Mouse (Mus musculus) liver, embryonic 11.5 days (tissue): ENCODE measurements around the gene Upf3b. TPM values are rescaled to one million over a fixed set of nuclear protein-coding genes. Genes with fewer than 3 reads are reported as not detected.
"Not testable (repeated sequence)": the region's sequence is repeated elsewhere in the genome, so short reads cannot be mapped to it uniquely, and the experiment has no call there.

Experiments used
- ATAC-seq: fragments of 200-750 bp; cut with Nextera tagmentation; replicated peaks from 2 replicates; pipeline ENCODE4 v1.8.0; 2017; ENCODE audit warnings: moderate number of reproducible peaks, mild to moderate bottlenecking, moderate TSS enrichment, moderate library complexity; ENCODE audit not compliant: low FRiP score
- DNase-seq: peaks from one replicate; pipeline ENCODE4 v3.0.0-alpha.2; 2017; ENCODE audit warnings: low spot score
- H3K27ac ChIP-seq: fragments of 300-500 bp; sonication (generic); 2 replicates; pipeline ENCODE4 v1.5.1; 2014; ENCODE audit warnings: mild to moderate bottlenecking, low read depth, low read length, control low read depth
- H3K27me3 ChIP-seq: fragments of 300-500 bp; sonication (generic); replicated peaks from 2 replicates; pipeline ENCODE4 v1.6.1; 2014; ENCODE audit warnings: low read length, mixed read lengths; ENCODE audit not compliant: control insufficient read depth, insufficient read depth
- H3K36me3 ChIP-seq: fragments of 300-500 bp; sonication (generic); 2 replicates; pipeline ENCODE4 v1.6.1; 2014; ENCODE audit warnings: mild to moderate bottlenecking, low read length, moderate library complexity, mixed read lengths; ENCODE audit not compliant: control insufficient read depth, insufficient read depth
- H3K4me1 ChIP-seq: fragments of 300-500 bp; sonication (generic); replicated peaks from 2 replicates; pipeline ENCODE4 v1.6.1; 2014; ENCODE audit warnings: low read length, mixed read lengths; ENCODE audit not compliant: control insufficient read depth, insufficient read depth
- H3K4me2 ChIP-seq: fragments of 300-500 bp; sonication (generic); 2 replicates; pipeline ENCODE4 v1.6.1; 2014; ENCODE audit warnings: mild to moderate bottlenecking, control low read depth, moderate library complexity
- H3K4me3 ChIP-seq: fragments of 300-500 bp; sonication (generic); 2 replicates; pipeline ENCODE4 v1.5.1; 2014; ENCODE audit warnings: low read depth, low read length, control low read depth
- H3K9ac ChIP-seq: fragments of 300-500 bp; sonication (generic); 2 replicates; pipeline ENCODE4 v1.6.1; 2014; ENCODE audit warnings: low read depth, low read length, control low read depth
- H3K9me3 ChIP-seq: fragments of 300-500 bp; sonication (generic); 2 replicates; pipeline ENCODE4 v1.6.1; 2016; ENCODE audit warnings: low read length, inconsistent platforms, mixed read lengths; ENCODE audit not compliant: control insufficient read depth
- WGBS: fragments of 180-500 bp; shearing (Covaris S2); extraction: QIAGEN DNeasy Blood & Tissue Kit; methylation state at CpG from one replicate; pipeline ENCODE4 v1.1.7; 2014; 5-methylcytosine and 5-hydroxymethylcytosine counted together
- polyA plus RNA-seq: library from polyadenylated mRNA; unstranded; fragments of >200 nt; fragmentation: Nextera tagmentation; extraction: Ambion mirVana; gene quantifications from 2 replicates; pipeline ENCODE4 v1.2.1, GENCODE M21; 2014

The Upf3b gene
- polyA plus RNA-seq = 16.1 and 20.9 TPM in 2 replicates

GRCm38 (mm10) chrX:37110193-37110880, at the start of gene Upf3b:
TSS of gene Upf3b (minus strand) at chrX:37110322.
- H3K4me2 ChIP-seq = peak within 1 kb of the TSS; percentile 71
- no peaks in the 10 kb centered on the region; the same call in 1 of the 2 replicates for H3K27me3 ChIP-seq
- peak within 1 kb of the TSS; percentile 65 for H3K4me3 ChIP-seq
- peak; percentile 83 for DNase-seq
- peak within 1 kb of the TSS; percentile 73 for H3K9ac ChIP-seq
- H3K4me1 ChIP-seq = no peaks in the 10 kb centered on the region
- ATAC-seq = peak; percentile 99
- peak within 1 kb of the TSS; percentile 79 for H3K27ac ChIP-seq
- no peaks in the 10 kb centered on the region for H3K9me3 ChIP-seq
- no peaks in the 10 kb centered on the region for H3K36me3 ChIP-seq
- 11% methylated on average over 30 of the region's 30 CpGs for WGBS

- H3K27me3 ChIP-seq = no peaks in the 10 kb centered on the region
- DNase-seq (no peak), ATAC-seq (no peak)
- no peaks in the 10 kb centered on the region for H3K9me3 ChIP-seq
- H3K4me3 ChIP-seq = no peak overlapping the region
- H3K4me1 ChIP-seq = no peaks in the 10 kb centered on the region
- H3K4me2 ChIP-seq = no peak overlapping the region
- no peaks in the 10 kb centered on the region for H3K36me3 ChIP-seq
- WGBS = 55% methylated on average over 4 of the region's 4 CpGs
- H3K9ac ChIP-seq = no peak overlapping the region
- H3K27ac ChIP-seq = no peak overlapping the region
Measured at GRCm38 (mm10) chrX:37157839-37158238, 47.7 kb upstream of the Upf3b start.

GRCm38 (mm10) chrX:37144954-37145353, 34.8 kb upstream of the Upf3b start:
- H3K9ac ChIP-seq = no peak overlapping the region
- H3K4me1 ChIP-seq = no peaks in the 10 kb centered on the region
- no peaks in the 10 kb centered on the region for H3K9me3 ChIP-seq
- WGBS = 90% methylated on average over 2 of the region's 2 CpGs
- no peak overlapping the region for H3K27ac ChIP-seq
- DNase-seq = no peak
- no peaks in the 10 kb centered on the region for H3K27me3 ChIP-seq
- peaks cover 2% of the 10 kb centered on the region; the same call in 1 of the 2 replicates for H3K36me3 ChIP-seq
- H3K4me2 ChIP-seq = no peak overlapping the region
- peak; percentile 63 for ATAC-seq
- no peak overlapping the region for H3K4me3 ChIP-seq

- H3K27ac ChIP-seq, H3K9me3 ChIP-seq, ATAC-seq, H3K4me2 ChIP-seq, H3K9ac ChIP-seq, DNase-seq, H3K27me3 ChIP-seq, H3K36me3 ChIP-seq, H3K4me1 ChIP-seq, H3K4me3 ChIP-seq: not testable (repeated sequence)
- no CpG with 5 or more reads among the region's 4 CpGs for WGBS
Measured at GRCm38 (mm10) chrX:37144498-37144897, 34.4 kb upstream of the Upf3b start.

- Histone ChIP-seq H3K36me3 (peaks cover 5% of the 10 kb centered on the region; the same call in 1 of the 2 replicates), H3K4me2 (no peak overlapping the region), H3K27ac (no peak overlapping the region), H3K27me3 (no peaks in the 10 kb centered on the region), H3K9me3 (no peaks in the 10 kb centered on the region), H3K4me3 (no peak overlapping the region), H3K4me1 (no peaks in the 10 kb centered on the region), H3K9ac (no peak overlapping the region)
- ATAC-seq (no peak), DNase-seq (no peak)
- WGBS = 87% methylated on average over 3 of the region's 3 CpGs
Measured at GRCm38 (mm10) chrX:37141732-37142131, 31.6 kb upstream of the Upf3b start.

- peak within 1 kb of the TSS; percentile 74 for H3K4me2 ChIP-seq
- peak within 1 kb of the TSS; percentile 82 for H3K9ac ChIP-seq
- DNase-seq (peak; percentile 48), ATAC-seq (peak; percentile 88)
- H3K4me3 ChIP-seq = peak within 1 kb of the TSS; percentile 71
- peak within 1 kb of the TSS; percentile 45; the same call in 1 of the 2 replicates for H3K27ac ChIP-seq
- H3K9me3 ChIP-seq = no peaks in the 10 kb centered on the region
- H3K27me3 ChIP-seq = no peaks in the 10 kb centered on the region
- WGBS = 14% methylated on average over 58 of the region's 58 CpGs
- no peaks in the 10 kb centered on the region for H3K36me3 ChIP-seq
- no peaks in the 10 kb centered on the region; the same call in 1 of the 2 replicates for H3K4me1 ChIP-seq
Measured at GRCm38 (mm10) chrX:37126671-37127358, 16.7 kb upstream of the Upf3b start, which contains the start of gene Nkap. TSS of gene Nkap (plus strand) at chrX:37126795.

GRCm38 (mm10) chrX:37125511-37125910, 15.4 kb upstream of the Upf3b start:
- H3K27me3 ChIP-seq = no peaks in the 10 kb centered on the region
- H3K9me3 ChIP-seq = no peaks in the 10 kb centered on the region
- no peak overlapping the region for H3K4me2 ChIP-seq
- ATAC-seq (no peak), DNase-seq (no peak)
- WGBS = 88% methylated on average over 7 of the region's 7 CpGs
- H3K9ac ChIP-seq = no peak overlapping the region
- no peak overlapping the region for H3K4me3 ChIP-seq
- no peaks in the 10 kb centered on the region; the same call in 1 of the 2 replicates for H3K4me1 ChIP-seq
- no peaks in the 10 kb centered on the region for H3K36me3 ChIP-seq
- H3K27ac ChIP-seq = no peak overlapping the region

- no peaks in the 10 kb centered on the region for H3K36me3 ChIP-seq
- H3K4me1 ChIP-seq = no peaks in the 10 kb centered on the region
- H3K9me3 ChIP-seq = no peaks in the 10 kb centered on the region
- peaks cover 8% of the 10 kb centered on the region for H3K27me3 ChIP-seq
- 61% methylated on average over 5 of the region's 5 CpGs for WGBS
- ATAC-seq (no peak), DNase-seq (no peak)
- H3K4me3 ChIP-seq = no peak overlapping the region
- H3K9ac ChIP-seq = no peak overlapping the region
- no peak overlapping the region for H3K4me2 ChIP-seq
- H3K27ac ChIP-seq = no peak overlapping the region
Measured at GRCm38 (mm10) chrX:37120212-37120611, 10.1 kb upstream of the Upf3b start.
